Mouse (Mus musculus) 416B (cell line): Measurements from ENCODE around the gene Kcnq1.

ENCODE experiments used
- DNase-seq: peaks from one replicate; pipeline ENCODE4 v3.0.0; 2011; ENCODE audit warnings: low read depth

Kcnq1 gene

DNA sequence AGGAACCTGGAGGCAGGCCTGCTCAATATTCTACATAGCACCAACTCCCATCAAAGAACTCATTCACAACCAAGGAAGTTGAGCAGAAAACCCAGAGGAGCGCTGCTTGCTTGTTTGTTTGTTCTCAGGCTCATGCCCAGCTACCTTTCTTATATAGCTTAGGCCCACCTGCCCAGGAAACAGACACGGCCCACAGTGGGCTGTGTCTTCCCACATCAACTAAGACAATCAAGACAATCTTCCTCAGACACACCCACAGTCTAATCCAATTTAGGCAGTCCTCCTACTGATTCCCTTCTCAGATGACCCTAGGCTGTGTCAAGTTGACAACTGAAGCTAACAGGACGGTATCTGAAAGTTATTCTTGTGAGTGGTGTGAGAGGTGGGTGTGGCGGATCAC, at the start of gene Kcnq1:
Gene Kcnq1 (plus strand): TSS at position 301 of the 400 bp plus-strand sequence.
- no peak for DNase-seq

DNA sequence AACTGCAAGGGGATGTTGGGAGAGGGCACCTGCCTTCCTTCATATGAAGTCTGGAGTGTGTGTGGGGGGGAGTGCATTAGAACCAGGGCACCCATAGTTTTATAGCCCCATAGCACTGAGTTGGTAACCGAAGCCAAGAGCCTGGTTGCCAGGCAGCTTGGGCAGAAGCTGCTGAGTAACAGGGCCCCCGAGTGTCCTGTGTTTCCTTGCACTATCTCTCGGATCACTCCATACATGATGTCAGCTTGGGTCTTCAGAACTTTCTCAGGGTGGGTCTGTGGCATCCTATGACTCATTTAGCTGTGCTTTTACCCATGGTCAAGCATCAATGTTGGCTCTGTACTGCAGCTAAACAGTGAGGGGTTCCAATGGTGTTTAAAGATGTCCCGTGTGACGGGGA, 49.1 kb upstream of the Kcnq1 start:
- DNase-seq = peak; percentile 72

DNA sequence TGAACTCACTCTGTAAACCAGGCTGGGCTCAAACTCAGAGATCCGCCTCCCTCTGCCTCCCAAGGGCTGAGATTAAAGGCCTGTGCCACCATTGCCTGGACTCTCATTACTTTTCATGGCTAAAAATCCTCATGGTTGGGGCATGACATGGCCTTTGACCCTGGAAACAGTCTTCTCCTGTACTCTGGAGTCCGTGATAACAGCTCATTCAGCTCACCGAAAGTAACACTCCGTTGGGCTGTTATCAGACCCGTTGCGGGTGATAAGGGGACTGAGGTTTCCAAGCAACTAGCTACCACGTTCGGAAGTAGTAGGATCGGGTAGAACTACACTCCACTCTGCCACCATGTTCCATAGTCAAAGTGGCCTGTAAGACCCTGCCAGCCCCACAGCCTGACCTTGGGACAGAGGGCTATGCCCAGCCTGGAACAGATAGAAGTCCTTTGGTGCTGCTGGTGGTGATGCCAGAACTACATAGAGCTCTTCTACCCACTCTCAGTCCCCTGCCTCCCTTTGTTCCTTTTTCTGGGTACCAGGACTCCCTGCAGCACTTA, 48.4 kb upstream of the Kcnq1 start:
- no peak for DNase-seq

DNA sequence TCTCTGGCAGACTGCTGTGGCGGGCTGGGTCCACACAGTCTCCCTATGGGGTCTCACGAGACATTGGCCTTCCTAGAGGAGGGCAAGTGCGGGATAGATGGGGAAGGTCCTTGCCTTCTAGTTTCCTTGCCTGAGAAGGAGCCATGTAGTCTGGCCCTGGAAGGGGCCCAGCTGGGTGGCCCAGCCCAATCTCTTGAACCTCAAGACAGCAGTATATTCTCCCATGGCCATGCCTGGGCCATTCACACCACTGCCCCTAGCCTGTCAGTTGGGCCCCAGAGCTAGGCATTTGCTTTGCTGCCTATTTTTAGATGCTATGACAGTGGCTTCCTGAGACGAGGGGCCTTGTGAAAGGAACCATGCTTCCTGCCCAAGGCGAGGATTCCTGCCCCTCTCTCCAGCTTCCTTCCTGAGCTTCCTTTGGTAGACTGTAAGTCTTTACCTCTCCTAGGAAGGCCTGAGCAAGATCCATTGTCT, 47.9 kb upstream of the Kcnq1 start:
- DNase-seq = peak; percentile 69

DNA sequence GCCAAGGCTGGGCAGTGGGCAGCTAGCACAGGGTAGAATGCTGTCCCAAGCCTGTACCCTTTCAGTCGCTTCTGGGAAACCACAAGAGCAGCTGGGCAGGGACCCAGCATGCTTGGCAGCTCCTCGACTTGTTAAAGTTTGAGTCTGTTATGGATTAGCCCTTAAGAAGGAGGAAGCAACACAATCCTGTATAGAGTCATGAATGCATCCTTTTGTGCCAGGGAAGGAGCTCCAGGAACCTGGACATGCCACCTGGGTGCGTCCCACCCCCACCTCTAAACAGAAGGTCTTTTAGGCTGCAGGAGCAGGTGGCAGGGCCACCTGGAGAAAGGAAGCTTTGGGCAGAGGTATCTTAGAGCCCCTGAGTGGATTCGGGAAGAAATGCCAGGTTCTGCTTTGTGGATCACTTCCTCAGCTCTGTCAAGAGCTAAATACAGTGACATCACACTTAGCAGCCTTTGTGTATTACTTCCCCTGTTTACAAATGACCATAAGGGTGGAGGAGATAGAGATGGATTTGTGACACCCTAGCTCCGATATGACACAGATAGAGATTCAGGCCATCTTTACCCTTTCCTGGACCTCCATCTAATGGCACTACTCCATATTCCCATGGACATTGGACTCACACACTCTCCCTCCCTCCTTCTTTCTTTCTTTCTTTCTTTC, 46.8 kb upstream of the Kcnq1 start:
- DNase-seq = no peak

DNA sequence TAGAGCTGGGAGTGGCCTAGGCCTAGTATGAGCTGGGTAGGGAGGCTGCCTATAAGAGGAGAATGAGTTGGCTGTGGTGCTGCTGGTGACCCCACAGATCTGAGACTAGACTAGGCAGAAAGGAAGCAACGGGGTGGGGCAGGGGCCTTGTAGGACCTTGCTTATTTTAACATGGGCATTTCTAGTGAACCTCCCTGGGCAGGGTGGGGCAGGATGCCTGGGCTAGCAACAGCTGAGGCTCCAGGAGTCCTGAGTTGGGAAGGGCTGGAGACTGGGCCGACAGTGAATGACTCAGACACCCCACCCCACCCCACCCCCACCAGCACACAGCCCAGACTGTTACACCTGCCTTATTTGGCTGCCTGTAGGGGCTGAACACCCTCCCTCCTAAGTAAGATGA, 43.5 kb upstream of the Kcnq1 start:
- no peak for DNase-seq

DNA sequence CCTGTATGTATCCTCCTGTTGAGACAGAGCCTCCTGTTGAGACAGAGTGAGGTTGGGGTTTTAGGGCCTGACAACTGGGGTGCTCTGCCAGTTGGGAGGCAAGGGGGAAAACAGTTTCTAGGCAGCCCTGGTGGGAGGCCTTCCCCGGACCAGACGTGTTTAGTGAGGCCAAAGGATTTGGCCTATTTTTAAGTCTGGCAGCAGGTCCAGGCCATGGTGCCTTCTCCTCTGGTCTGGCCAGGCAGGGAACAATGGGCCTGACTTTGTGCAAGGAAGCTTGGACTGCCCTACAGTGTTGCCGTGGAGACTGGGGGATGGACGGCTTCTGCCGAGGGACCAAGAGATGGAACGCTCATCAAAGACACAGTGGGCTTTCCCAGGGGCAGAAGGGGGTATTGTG, 41.9 kb upstream of the Kcnq1 start:
- no peak for DNase-seq

DNA sequence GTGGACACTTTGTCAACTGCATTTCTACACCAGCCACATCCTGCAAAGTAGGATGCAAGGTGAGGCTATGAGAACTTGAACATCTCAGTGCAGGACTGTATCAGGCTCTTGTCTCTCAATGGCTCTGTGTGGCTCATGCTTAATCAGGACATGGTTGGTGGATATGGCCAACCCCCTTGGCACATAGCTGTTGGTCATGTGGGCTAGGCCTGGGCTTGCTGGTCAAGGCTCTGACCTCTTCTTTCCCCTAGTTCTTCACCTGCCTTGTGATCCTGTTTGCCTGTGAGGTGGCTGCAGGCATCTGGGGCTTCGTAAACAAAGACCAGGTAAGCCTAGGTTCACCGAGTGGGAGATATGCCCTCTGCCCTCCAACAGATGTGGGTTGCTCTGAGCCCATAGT, 40.5 kb upstream of the Kcnq1 start:
- DNase-seq = no peak

DNA sequence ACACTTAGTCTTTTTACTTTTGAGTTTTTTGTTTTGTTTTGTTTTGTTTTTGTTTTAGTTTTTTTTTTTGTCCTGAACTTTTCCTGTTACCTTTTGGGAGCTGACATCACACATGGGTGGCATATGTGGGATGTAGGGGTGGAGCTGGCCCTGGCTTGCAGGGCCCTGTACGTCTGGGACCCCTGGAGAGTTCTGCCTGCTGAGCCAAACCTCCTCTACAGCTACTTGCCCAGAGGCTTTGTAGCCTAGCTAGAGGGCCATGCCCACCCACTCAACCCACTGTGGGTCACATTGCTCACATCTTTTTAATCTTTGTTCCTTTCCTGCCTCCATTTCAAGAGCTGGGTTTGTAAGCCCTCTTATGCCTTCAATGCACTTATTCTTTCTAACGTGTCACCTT, 38.7 kb upstream of the Kcnq1 start:
- DNase-seq = no peak

DNA sequence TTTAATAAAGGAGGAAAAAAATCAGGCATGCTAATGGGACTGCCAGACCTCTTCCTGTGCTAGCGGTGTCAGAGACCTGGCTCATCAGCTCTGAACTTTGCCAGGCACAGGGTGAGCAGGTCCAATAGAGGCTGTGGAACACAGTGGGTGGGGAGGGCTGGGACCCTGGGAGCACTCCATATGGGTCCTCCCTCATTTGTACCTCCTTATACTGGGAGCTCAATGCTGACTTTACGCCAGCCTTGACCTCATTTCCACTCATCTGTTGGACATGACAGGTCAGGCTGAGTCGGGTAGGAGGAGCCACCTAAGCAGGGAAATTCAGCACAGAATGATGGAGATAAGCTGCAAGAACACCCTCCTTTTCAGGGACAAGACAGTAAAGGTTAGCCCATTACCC, 38.3 kb upstream of the Kcnq1 start:
- no peak for DNase-seq

DNA sequence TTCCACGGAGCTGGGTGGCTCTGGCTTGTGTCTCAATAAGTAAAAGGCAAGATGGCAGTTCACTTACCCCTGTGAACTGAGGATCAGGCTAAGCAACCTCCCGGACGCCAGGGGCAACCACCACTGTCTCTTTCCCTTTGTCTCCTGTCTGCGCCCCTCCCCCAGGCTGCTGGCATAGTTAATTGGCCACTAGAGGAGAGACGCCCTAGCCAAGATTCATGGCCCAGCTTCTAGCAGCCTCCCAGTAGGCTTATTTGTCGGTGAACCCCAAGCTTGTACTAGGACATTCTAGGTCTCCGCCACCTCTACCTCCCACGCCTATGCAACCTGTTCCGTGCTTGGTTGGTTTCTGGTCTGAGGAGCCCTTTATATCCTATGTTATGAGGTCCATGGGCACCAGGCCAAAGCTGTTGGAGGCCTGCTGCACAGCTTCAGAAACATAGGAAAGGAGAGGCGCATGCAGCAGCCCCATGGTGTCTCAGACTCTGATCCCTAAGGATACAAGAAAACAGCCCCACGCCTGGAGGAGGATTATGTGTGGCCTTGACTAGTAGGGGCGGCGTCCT, 37.8 kb upstream of the Kcnq1 start:
- DNase-seq = no peak

DNA sequence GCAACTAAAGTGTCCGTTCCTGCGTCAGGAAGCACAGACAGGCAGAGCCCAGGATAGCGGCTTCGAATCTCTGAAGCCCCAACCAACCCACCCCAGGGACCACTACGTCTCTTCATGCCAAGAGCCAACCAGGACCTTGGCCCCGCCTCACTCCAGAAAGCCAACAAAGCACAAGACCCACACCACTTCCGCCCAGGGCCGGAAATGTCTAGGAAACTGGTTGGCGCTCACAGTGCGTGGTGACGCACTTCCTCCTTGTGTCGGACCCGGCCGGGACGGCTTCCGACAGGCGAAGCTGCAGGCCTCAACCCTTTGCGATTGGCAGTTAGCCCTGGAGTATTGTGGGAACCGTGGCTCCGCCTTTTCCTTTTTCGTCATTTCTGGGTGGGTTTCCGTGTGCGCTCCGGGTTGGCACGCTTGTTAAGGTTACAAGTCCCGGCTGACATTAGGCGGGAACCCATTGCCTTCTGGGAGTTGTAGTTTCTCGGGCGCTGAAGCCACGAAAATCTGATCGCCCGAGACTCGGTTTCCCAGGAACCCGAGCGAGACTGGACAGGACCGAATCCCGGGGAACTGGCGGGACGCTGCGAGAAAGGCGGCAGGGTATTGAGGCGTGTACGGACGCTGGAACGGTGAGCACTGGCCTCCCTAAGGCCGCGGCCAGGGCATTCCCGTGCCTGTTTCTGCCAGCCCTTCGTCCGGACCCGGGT, 37.1 kb upstream of the Kcnq1 start, which contains the start of gene Tssc4:
Gene Tssc4 (plus strand): TSS at position 368 of the 710 bp plus-strand sequence.
- peak; percentile 100 for DNase-seq

DNA sequence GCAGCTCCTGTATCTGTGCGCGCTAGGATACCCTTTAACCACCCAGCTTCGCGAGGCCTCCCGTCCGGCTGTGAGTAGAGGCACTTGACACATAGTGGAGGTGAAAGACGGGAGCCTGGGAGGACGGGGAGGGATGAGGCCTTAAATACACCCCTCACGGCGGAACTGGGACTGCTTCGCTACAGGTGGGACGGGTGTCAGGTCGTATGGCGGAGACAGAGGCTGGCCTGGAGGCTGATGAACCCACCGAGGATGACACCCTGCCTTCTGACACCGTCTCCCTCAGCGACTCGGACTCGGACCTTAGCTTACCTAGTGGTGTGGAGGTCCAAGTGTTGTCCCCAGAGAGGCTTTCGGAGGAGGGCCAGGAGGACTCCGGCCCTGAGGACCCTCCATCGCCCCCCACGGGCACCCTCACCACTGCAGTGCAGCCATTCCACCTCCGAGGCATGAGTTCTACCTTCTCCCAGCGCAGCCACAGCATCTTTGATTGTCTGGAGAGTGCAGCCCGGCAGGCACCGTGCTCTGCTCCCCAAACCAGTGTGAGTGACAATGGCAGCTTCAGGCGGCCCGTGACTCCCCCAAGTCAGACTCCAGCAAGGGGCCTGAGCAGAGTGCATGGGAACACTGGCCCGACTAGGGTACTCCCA, 36.3 kb upstream of the Kcnq1 start:
- no peak for DNase-seq

DNA sequence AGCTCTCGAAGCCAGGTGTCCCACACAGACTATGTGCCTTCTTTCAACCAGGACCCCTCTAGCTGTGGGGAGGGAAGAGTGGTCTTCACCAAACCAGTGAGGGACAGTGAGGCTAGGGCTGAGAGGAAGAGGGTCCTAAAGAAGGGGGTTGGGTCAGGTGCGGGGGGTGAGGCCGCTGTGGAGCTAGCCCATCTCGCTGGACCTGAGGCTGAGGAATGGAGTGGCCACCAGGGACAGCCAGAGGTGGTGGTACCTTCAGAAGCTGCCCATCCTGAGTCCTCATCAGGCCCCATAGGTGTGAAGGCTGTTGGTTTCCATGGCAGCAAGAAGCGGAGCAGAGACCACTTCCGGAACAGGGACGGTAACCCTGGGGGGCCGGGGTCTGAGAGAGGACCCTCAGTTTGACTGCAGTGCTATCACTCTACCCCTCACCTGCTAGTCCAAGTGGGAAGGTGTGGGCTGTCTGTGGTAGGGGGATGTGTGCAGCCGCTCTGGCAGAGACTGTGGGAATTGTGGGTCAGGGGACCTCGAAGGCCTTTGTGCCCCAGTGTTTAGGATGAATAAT, 35.6 kb upstream of the Kcnq1 start:
- DNase-seq = no peak

DNA sequence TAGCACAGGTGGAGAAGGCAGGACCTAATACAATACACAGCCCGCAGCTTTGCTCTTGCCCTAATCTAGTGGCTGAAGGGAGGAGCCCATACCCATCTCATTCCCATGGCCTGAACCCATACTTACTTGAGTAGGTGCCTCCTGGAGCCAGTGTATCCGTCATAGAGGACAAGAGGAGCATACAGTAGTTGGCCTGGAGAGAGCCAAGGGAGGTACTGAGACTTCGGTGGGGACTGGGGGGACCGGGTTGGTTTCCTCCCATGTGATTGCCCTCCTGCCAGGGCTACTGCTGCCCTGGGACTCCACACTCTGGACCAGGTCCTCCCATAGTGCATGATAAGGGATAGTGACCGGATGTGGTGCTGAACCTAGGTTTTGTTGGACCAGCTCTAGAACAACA, 33.6 kb upstream of the Kcnq1 start:
- no peak for DNase-seq

DNA sequence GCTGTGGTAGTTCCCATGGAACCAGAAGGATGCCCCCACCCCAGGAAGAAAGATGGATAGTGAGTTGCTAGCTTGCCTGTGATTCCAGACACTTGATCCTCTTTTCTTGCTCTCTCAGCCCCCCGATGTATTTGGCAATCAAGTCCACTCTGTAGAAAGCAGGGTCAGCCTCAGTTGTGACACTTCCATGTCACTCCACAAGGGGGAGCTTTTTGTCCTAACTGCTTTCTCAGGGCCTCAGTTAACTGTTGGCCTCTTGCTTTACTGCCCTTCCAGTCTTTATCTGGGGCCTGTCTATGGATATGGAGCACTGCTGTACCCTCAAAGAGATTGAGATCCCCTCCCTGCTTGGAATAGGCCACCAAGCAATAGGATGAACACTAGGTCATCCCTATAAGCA, 33.1 kb upstream of the Kcnq1 start:
- peak; percentile 72 for DNase-seq

DNA sequence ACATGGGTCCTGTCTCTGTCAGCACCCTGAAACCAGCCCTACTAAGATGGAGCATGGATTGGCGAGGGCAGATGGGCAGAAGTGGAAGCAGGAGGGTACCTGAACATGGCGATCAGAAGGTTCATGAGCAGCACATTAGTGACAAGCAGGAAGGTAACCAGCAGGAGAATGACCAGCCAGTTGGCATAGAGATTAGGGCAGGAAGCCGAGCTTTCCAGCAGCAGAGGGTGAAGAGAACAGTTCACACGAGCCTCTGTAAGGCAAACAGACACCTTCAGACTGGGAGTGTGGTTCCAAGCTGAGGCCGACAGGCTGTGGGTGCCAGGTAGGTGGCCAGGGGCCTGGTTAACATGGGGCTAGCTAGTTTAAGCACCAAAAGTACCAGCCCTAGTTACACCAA, 30.8 kb upstream of the Kcnq1 start:
- no peak for DNase-seq

DNA sequence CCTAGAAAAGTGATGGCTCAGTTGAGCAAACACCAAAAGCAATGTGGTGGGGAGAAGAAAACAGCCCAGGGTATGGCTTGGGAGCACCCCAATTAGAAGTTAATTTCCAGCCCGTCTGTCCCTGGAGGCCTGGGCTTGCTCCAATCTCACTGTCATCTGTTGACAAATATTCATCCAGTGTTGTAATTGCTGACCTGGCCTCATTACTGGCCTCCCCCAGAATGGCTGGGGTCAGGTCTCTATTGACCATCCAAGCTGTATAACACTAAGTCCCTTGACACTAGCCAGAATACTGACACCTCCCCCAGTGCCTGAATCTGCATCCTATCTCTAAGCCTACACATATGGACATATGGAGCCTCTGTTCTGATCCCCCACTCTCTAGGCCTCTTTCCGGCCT, 28.8 kb upstream of the Kcnq1 start:
- DNase-seq = no peak

DNA sequence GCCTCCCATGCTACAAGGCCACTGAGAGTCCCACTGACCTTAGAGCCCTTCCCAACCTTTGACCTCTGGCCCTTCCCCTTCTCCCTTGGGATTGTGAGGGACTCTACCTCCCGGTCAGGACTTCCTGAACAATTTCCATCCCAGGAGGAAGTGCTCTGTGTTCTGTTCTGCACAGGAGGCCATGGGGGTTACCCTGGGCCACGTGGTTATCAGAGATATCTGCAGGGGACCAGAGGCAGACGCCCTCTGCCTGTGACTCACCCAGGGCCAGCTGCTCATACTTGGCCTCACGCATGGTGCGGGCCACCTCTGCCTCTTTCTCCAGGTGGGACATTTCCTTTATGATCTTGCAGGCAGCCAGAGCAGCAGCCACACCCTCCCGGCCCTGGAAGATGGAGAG, 24.1 kb upstream of the Kcnq1 start:
- DNase-seq = no peak

DNA sequence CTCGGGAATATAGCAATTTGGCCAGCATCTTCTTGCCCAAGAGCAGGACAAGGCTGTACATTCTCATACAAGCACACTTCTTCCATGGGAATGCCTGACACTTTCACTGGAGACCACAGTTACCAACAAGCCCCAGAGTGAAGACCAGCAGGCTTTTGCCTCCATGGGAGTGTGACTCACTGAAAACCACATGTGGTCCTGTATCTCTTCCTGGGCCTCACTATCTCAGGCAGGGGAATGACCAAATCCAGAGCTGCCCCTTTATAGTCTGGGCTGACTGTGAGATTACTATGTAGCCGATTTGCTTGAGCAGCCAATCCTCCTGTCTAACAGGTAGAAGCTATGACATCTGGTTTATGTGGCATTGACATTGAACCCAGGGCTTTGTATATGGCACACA, 22.5 kb upstream of the Kcnq1 start:
- peak; percentile 51 for DNase-seq

DNA sequence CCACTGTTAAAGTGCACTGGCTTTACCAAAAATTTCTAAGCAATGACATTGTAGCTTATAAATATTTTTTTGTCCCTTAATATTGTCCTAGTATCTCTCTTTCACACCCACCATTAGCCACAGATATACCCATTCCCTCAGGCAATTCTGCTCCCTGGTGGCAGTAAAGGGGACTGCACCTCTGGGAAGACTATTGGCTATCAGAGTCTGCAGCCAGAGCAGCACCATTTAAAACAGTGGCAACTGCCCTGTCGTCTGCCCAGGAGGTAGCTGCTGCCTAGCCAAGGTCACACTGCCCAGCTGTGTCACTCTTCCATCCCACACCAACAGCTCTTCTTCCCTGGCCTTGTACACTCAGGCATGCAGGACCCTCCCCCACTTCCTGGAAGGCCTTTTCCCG, 19.8 kb upstream of the Kcnq1 start:
- DNase-seq = peak; percentile 80

DNA sequence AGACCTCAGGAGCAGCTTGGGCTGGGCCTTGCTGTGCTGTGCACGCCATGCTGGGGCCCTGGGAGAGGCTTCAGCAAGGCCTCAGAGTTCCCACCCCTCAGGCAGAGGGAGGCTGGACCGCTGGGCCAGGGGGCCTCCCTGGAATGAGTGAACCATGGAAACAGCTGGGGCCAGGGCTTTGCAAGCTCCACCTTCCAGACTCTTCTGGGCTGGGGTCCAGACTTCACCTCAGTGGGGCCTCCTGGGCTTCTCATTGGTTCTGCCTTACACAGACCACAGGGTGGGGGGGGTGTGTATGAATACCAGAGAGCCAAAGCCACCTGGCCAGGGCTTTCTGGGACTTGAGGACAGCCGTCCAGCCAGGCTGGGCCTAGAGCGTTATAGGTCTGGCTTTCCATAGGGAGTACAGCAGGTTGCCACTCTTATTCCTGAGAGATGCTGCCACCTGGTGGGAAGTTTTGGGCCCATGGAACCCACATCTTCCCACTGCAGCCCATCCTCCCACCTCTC, 19.0 kb upstream of the Kcnq1 start:
- peak; percentile 48 for DNase-seq
